Mouse (Mus musculus) lung, embryonic 15.5 days (tissue): Measurements from ENCODE around the gene Apoc3. TPM values are rescaled to one million over a fixed set of nuclear protein-coding genes. Genes with fewer than 3 reads are reported as not detected.

Source experiments
- ATAC-seq: fragments of 200-750 bp; cut with Nextera tagmentation; 2 replicates; pipeline ENCODE4 v1.8.0; 2017; ENCODE audit warnings: moderate number of reproducible peaks, borderline replicate concordance; ENCODE audit not compliant: low FRiP score, low TSS enrichment; ENCODE audit errors: extremely low read depth
- H3K27ac ChIP-seq: fragments of 300-500 bp; sonication (generic); 2 replicates; pipeline ENCODE4 v1.5.1; 2015; ENCODE audit warnings: moderate library complexity, mild to moderate bottlenecking, inconsistent platforms
- H3K27me3 ChIP-seq: fragments of 300-500 bp; sonication (generic); 2 replicates; pipeline ENCODE4 v1.6.1; 2015; ENCODE audit warnings: inconsistent platforms
- H3K36me3 ChIP-seq: fragments of 300-500 bp; sonication (generic); 2 replicates; pipeline ENCODE4 v1.6.1; 2015; ENCODE audit warnings: inconsistent platforms
- H3K4me1 ChIP-seq: fragments of 300-500 bp; sonication (generic); 2 replicates; pipeline ENCODE4 v1.6.1; 2015; ENCODE audit warnings: inconsistent platforms
- H3K4me2 ChIP-seq: fragments of 300-500 bp; sonication (generic); 2 replicates; pipeline ENCODE4 v1.6.1; 2015; ENCODE audit warnings: inconsistent platforms, mild to moderate bottlenecking, moderate library complexity
- H3K4me3 ChIP-seq: fragments of 300-500 bp; sonication (generic); 2 replicates; pipeline ENCODE4 v1.5.1; 2015; ENCODE audit warnings: mild to moderate bottlenecking, inconsistent platforms
- H3K9ac ChIP-seq: fragments of 300-500 bp; sonication (generic); 2 replicates; pipeline ENCODE4 v1.6.1; 2015; ENCODE audit warnings: inconsistent platforms
- H3K9me3 ChIP-seq: fragments of 300-500 bp; sonication (generic); 2 replicates; pipeline ENCODE4 v1.6.1; 2016; ENCODE audit warnings: inconsistent platforms
- WGBS: fragments of 180-500 bp; shearing (Covaris S2); methylation state at CpG from one replicate; pipeline ENCODE4 v1.1.7; 2015; 5-methylcytosine and 5-hydroxymethylcytosine counted together
- polyA plus RNA-seq: library from polyadenylated mRNA; unstranded; fragments of >200 nt; fragmentation: Nextera tagmentation; extraction: Ambion mirVana; gene quantifications from 2 replicates; pipeline ENCODE4 v1.2.1, GENCODE M21; 2015

Apoc3 gene
- polyA plus RNA-seq, 1 experiment from 2014 or later: not detected

GRCm38 (mm10) chr9:46214276-46214675 is 21.2 kb downstream of the Apoc3 start:
- no peak overlapping the region for H3K4me2 ChIP-seq
- no peaks in the 10 kb centered on the region for H3K27me3 ChIP-seq
- 0 out of 2 replicates have a peak, but pooled peaks cover 2% of the 10 kb centered on the region for H3K4me1 ChIP-seq
- WGBS: 46% methylated on average over 4 of the region's 4 CpGs
- no peak for ATAC-seq
- no peak overlapping the region for H3K27ac ChIP-seq
- no peak overlapping the region for H3K4me3 ChIP-seq
- H3K36me3 ChIP-seq: peaks cover 29% of the 10 kb centered on the region
- H3K9ac ChIP-seq: no peak overlapping the region
- H3K9me3 ChIP-seq: no peaks in the 10 kb centered on the region

- Histone ChIP-seq H3K27ac (no peak overlapping the region), H3K27me3 (no peaks in the 10 kb centered on the region), H3K9ac (no peak overlapping the region), H3K4me3 (no peak overlapping the region), H3K4me1 (peaks cover 6% of the 10 kb centered on the region; the same call in 1 of the 2 replicates), H3K36me3 (peaks cover 30% of the 10 kb centered on the region), H3K9me3 (no peaks in the 10 kb centered on the region), H3K4me2 (no peak overlapping the region)
- no peak for ATAC-seq
- 88% methylated on average over 12 of the region's 12 CpGs for WGBS
These were observed 25.0 kb downstream of the Apoc3 start for GRCm38 (mm10) chr9:46210473-46210872.

- Histone ChIP-seq H3K4me1 (peaks cover 4% of the 10 kb centered on the region; the same call in 1 of the 2 replicates), H3K27me3 (no peaks in the 10 kb centered on the region), H3K9me3 (no peaks in the 10 kb centered on the region), H3K4me2 (no peak overlapping the region), H3K4me3 (no peak overlapping the region), H3K27ac (no peak overlapping the region), H3K36me3 (peaks cover 31% of the 10 kb centered on the region), H3K9ac (no peak overlapping the region)
- no peak for ATAC-seq
- WGBS: 86% methylated on average over 13 of the region's 13 CpGs
These were observed 26.9 kb downstream of the Apoc3 start for GRCm38 (mm10) chr9:46208401-46208974.

- H3K9me3 ChIP-seq: no peaks in the 10 kb centered on the region
- H3K4me3 ChIP-seq: no peak overlapping the region
- ATAC-seq: no peak
- 40% methylated on average over 6 of the region's 6 CpGs for WGBS
- H3K4me1 ChIP-seq: peaks cover 4% of the 10 kb centered on the region; the same call in 1 of the 2 replicates
- H3K9ac ChIP-seq: no peak overlapping the region
- H3K27me3 ChIP-seq: no peaks in the 10 kb centered on the region
- H3K4me2 ChIP-seq: no peak overlapping the region
- peaks cover 32% of the 10 kb centered on the region for H3K36me3 ChIP-seq
- no peak overlapping the region for H3K27ac ChIP-seq
These were observed 28.0 kb downstream of the Apoc3 start for GRCm38 (mm10) chr9:46207501-46207869.

GRCm38 (mm10) chr9:46206834-46207500 is 28.5 kb downstream of the Apoc3 start:
- WGBS: 48% methylated on average over 10 of the region's 10 CpGs
- peaks cover 4% of the 10 kb centered on the region; the same call in 1 of the 2 replicates for H3K4me1 ChIP-seq
- H3K4me2 ChIP-seq: no peak overlapping the region
- H3K4me3 ChIP-seq: no peak overlapping the region
- peaks cover 31% of the 10 kb centered on the region for H3K36me3 ChIP-seq
- H3K27ac ChIP-seq: no peak overlapping the region
- H3K9me3 ChIP-seq: no peaks in the 10 kb centered on the region
- H3K9ac ChIP-seq: no peak overlapping the region
- no peaks in the 10 kb centered on the region for H3K27me3 ChIP-seq
- no peak for ATAC-seq

- Histone ChIP-seq H3K27me3 (no peaks in the 10 kb centered on the region), H3K36me3 (peaks cover 43% of the 10 kb centered on the region), H3K4me1 (no peaks in the 10 kb centered on the region), H3K4me2 (no peak overlapping the region), H3K9ac (no peak overlapping the region), H3K9me3 (no peaks in the 10 kb centered on the region), H3K4me3 (no peak overlapping the region), H3K27ac (no peak overlapping the region)
- WGBS: 83% methylated on average over 2 of the region's 2 CpGs
- ATAC-seq: no peak
These were observed 35.8 kb downstream of the Apoc3 start for GRCm38 (mm10) chr9:46199609-46200008.

- peaks cover 45% of the 10 kb centered on the region for H3K36me3 ChIP-seq
- ATAC-seq: no peak
- H3K4me1 ChIP-seq: no peaks in the 10 kb centered on the region
- H3K9ac ChIP-seq: no peak overlapping the region
- H3K27ac ChIP-seq: no peak overlapping the region
- no peak overlapping the region for H3K4me3 ChIP-seq
- 74% methylated on average over 7 of the region's 7 CpGs for WGBS
- H3K4me2 ChIP-seq: no peak overlapping the region
- H3K27me3 ChIP-seq: no peaks in the 10 kb centered on the region
- no peaks in the 10 kb centered on the region for H3K9me3 ChIP-seq
These were observed 36.5 kb downstream of the Apoc3 start for GRCm38 (mm10) chr9:46198936-46199335.

- H3K27ac ChIP-seq: no peak overlapping the region
- H3K9ac ChIP-seq: no peak overlapping the region
- no peaks in the 10 kb centered on the region for H3K27me3 ChIP-seq
- H3K4me3 ChIP-seq: no peak overlapping the region
- H3K4me2 ChIP-seq: no peak overlapping the region
- 75% methylated on average over 9 of the region's 9 CpGs for WGBS
- no peak for ATAC-seq
- no peaks in the 10 kb centered on the region for H3K9me3 ChIP-seq
- H3K36me3 ChIP-seq: peaks cover 45% of the 10 kb centered on the region
- H3K4me1 ChIP-seq: no peaks in the 10 kb centered on the region
These were observed 37.0 kb downstream of the Apoc3 start for GRCm38 (mm10) chr9:46198461-46198860.

GRCm38 (mm10) chr9:46196699-46197169 is 38.7 kb downstream of the Apoc3 start:
- H3K36me3 ChIP-seq: peaks cover 35% of the 10 kb centered on the region
- no peak for ATAC-seq
- H3K27me3 ChIP-seq: no peaks in the 10 kb centered on the region
- 66% methylated on average over 12 of the region's 12 CpGs for WGBS
- H3K27ac ChIP-seq: no peak overlapping the region
- H3K4me1 ChIP-seq: no peaks in the 10 kb centered on the region
- no peak overlapping the region for H3K4me3 ChIP-seq
- no peak overlapping the region for H3K9ac ChIP-seq
- H3K4me2 ChIP-seq: no peak overlapping the region
- H3K9me3 ChIP-seq: no peaks in the 10 kb centered on the region

- no peak overlapping the region for H3K4me2 ChIP-seq
- peaks cover 6% of the 10 kb centered on the region; the same call in 1 of the 2 replicates for H3K4me1 ChIP-seq
- no peak for ATAC-seq
- H3K27ac ChIP-seq: no peak overlapping the region
- 83% methylated on average over 9 of the region's 9 CpGs for WGBS
- no peaks in the 10 kb centered on the region for H3K27me3 ChIP-seq
- peaks cover 30% of the 10 kb centered on the region for H3K36me3 ChIP-seq
- H3K9me3 ChIP-seq: no peaks in the 10 kb centered on the region
- H3K4me3 ChIP-seq: no peak overlapping the region
- no peak overlapping the region for H3K9ac ChIP-seq
These were observed 40.6 kb downstream of the Apoc3 start for GRCm38 (mm10) chr9:46194809-46195208.

GRCm38 (mm10) chr9:46192642-46193041 is 42.8 kb downstream of the Apoc3 start:
- no peak overlapping the region for H3K27ac ChIP-seq
- H3K4me3 ChIP-seq: no peak overlapping the region
- peaks cover 14% of the 10 kb centered on the region for H3K36me3 ChIP-seq
- peaks cover 6% of the 10 kb centered on the region; the same call in 1 of the 2 replicates for H3K4me1 ChIP-seq
- H3K4me2 ChIP-seq: no peak overlapping the region
- 84% methylated on average over 6 of the region's 6 CpGs for WGBS
- H3K9me3 ChIP-seq: no peaks in the 10 kb centered on the region
- H3K9ac ChIP-seq: no peak overlapping the region
- ATAC-seq: no peak
- no peaks in the 10 kb centered on the region for H3K27me3 ChIP-seq

- ATAC-seq: no peak
- H3K27me3 ChIP-seq: no peaks in the 10 kb centered on the region
- H3K9ac ChIP-seq: no peak overlapping the region
- no peak overlapping the region for H3K4me2 ChIP-seq
- peaks cover 10% of the 10 kb centered on the region; the same call in 1 of the 2 replicates for H3K36me3 ChIP-seq
- no peak overlapping the region for H3K4me3 ChIP-seq
- no peaks in the 10 kb centered on the region for H3K9me3 ChIP-seq
- peaks cover 6% of the 10 kb centered on the region; the same call in 1 of the 2 replicates for H3K4me1 ChIP-seq
- WGBS: 24% methylated on average over 1 of the region's 1 CpGs
- H3K27ac ChIP-seq: no peak overlapping the region
These were observed 43.8 kb downstream of the Apoc3 start for GRCm38 (mm10) chr9:46191644-46192043.
